Mouse (Mus musculus): ENCODE data around the gene Aldh1a1.

Gene Aldh1a1

DNA sequence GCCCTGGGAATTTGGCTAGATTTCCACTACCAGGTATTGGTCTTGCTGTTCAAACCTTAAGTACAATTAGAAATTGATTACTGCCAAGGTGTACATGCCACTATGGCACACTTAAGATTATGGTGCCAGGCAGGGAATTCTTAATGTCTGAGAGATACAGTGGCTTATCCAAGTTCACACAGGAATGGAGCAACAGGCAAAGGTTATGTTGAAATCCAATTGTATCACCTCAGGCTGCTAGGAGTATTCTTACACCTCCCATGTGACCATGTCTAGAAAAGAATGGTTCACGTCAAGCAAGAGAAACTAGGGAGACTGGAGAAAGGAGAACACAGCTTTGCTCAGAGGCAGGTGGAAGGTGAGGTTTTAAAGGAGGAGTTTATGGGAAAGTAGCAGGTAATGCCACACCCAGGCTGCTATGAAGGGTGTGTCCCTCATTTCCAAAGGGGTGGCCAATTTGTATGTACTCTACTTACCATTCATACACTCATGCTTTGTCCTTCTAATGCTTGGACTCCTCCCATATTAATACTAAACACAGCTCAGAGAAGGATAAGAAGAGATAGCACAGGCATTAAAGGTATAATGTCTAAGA, 160.7 kb downstream of the Aldh1a1 start:
- in situ Hi-C loops (cut with MboI, MseI): no loop called here

DNA sequence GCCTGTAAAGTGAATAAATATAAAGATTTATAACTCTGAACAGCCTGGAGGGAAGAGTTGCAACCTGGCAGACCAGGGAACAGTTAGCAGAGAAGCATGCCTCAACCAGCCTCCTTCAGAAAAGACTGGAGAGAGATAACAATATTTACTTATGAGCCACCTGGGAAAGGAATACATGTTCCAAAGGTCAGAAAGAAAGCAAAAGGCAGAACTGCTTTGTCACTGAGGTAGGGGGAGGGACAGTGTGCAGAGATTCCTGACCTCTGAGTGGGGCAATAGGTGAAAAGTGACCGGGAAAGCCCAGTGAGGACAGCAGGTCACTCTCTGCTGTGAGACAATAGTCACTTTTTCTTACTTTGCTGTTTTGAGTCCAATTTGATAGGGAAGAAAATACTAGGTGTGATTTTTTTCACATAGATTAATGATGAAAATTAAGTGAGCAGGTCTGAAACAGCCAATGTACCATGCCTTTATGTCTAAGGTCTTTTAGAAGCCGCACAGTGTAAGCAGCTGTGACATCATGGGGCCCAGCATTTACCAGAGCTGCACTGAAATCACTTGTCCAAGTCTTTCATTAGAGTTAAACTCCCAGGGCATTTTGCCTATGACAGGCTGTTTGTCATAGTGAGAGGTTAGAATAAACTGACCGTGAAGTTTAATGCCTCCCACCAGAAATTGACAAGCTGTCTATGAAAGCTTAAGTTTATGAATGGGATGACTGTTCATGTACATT, 161.8 kb downstream of the Aldh1a1 start:
- in situ Hi-C loops (cut with MboI, MseI): no loop called here

- in situ Hi-C loops (cut with MboI, MseI): loop anchor here (5.0 to 25.0 kb wide), 2 partner anchors 41 to 966 kb away; no protein-coding TSS in a partner anchor
These were observed 185.3 kb downstream of the Aldh1a1 start for GRCm38 (mm10) chr19:20677697-20678355.

All from T-helper 2 cell (primary cell).